Mouse (Mus musculus) left cerebral cortex, postnatal 4 days (tissue): Measurements from ENCODE around the gene Olfr1042. TPM values are rescaled to one million over a fixed set of nuclear protein-coding genes. Genes with fewer than 3 reads are reported as not detected.
"Not testable (repeated sequence)": the region's sequence is repeated elsewhere in the genome, so short reads cannot be mapped to it uniquely, and the experiment has no call there.

ENCODE experiments used
- DNase-seq: peaks from one replicate; pipeline ENCODE4 v3.0.0-alpha.2; 2022
- intact Hi-C: fragments of 180-260 bp; cut with DNase I; formaldehyde crosslinking; loops from one replicate; pipeline ENCODE4 v1.15.1; 2025
- total RNA-seq, 2 experiments: library from RNA; stranded (reverse); gene quantifications; 2 replicates each; pipeline ENCODE4 v1.2.3; 2021

Gene Olfr1042
- total RNA-seq, result not detected

DNA sequence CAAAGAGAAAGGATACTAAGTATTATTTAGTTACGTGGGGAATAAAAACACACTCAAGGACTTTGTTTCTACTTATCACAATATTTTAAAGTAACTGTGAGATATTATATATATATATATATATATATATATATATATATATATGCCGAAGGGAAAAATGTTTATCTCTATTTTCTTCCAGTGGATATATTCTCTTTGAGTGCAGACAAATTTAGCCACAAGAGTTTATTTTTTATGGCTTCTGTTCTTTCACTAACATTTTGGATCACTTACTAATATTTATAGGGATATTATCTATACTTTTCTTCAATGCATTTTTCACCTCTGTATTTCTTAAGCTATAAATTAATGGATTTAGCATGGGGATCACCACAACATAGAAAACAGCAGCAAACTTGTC, at the start of gene Olfr1042:
Gene Olfr1042 (minus strand): TSS at position 101 of the 400 bp plus-strand sequence.
- intact Hi-C loops, result no loop called here
- no peak for DNase-seq

DNA sequence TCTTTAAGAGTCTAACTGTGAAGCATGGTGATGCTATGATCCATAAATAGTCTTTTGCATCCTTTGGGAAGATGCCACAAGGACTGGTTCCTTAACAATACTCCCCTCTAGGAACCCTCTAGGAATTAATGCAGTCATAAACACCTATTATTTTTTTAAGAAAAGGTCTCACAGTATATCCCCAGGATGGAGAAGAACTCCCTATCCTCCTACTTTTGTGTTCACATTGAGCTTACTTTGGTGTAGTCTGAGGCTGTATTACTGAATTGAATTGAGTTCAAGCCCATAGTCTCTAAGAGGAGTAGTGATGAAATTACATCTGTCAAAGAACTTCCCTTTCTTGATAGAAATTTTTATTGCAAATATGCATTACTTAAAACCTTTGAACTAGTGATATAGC, 41.3 kb upstream of the Olfr1042 start, which contains the start of gene Olfr1045:
Gene Olfr1045 (minus strand): TSS at position 101 of the 400 bp plus-strand sequence.
- no peak for DNase-seq
- intact Hi-C loops, result no loop called here

DNA sequence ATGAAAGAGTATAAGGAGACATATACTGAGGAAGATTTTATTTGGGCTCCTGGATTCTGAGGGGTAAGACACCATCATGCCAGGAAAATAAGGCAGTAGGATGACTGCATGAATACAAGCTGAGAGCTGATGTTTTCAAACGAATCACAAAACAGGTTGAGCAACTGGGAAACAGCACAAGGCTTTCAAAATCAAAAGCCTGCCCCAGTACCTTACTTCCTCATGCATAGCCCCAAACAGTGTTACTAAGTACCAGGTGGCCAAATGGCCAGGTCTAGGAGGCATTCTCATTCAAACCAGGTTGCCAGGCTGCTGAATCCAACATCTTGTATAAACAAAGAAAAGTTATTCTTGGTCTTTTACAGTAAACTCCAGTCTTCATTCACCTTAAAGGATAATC, 34.2 kb upstream of the Olfr1042 start:
- intact Hi-C loops, result no loop called here
- no peak for DNase-seq

- no peak for DNase-seq
- intact Hi-C loops, result no loop called here
Observed at GRCm38 (mm10) chr2:86185583-86185982, 23.9 kb upstream of the Olfr1042 start, which contains the start of gene Olfr52. Olfr52 (minus strand) TSS chr2:86185683.

DNA sequence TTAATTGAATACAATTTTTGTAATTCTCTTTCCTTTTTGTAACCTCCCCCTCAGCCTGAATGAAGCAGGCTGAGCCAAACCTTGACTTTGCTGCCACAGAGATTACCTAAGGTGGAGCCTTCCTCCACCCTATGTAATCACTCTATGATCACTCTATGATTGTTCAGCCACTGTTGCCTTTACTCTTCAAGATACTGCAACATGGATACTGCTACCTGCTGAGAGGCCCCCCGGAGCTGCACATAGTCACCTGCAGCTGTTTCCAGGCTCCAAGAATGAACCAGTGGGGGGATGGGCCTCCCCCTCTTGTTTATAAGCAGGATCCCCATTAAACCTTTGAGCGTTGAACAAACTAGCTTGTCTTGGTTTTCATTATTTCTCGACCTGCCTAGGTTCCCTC, 18.3 kb upstream of the Olfr1042 start:
- intact Hi-C loops, result no loop called here
- no peak for DNase-seq

- no peak for DNase-seq
Observed at GRCm38 (mm10) chr2:86177720-86178119, 16.1 kb upstream of the Olfr1042 start, which contains the start of gene Olfr1044. Olfr1044 (minus strand) TSS chr2:86177820.

DNA sequence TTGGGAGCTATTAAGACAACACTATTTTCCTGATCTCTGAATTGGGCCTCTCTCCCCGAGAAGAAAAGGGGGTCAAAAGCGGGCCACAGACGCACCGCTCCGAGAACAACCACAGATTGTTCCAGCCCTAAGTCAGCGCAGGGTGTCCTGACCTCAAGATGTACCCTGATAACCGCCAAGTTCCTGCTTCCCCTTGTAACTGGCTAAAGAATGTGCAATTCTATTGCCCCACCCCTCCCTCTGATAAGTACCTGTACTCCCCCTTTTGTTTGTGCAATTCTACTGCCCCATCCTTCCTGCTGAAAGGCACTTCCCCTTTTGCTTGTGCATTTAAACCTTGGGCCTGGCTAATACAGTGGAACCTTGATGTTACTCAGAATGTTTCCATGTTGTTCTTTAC, 13.8 kb upstream of the Olfr1042 start:
- intact Hi-C loops, DNase-seq: not testable (repeated sequence)

More at GRCm38 (mm10) chr2:86177720-86178119, 16.1 kb upstream of the Olfr1042 start, which contains the start of gene Olfr1044:
- intact Hi-C loops, result no loop called here

GRCm38 (mm10) chr2:86167422-86167821, 5.8 kb upstream of the Olfr1042 start, which contains the start of gene Olfr1043:
Olfr1043 (minus strand) TSS chr2:86167522.
- intact Hi-C loops, result no loop called here
- DNase-seq, result no peak

GRCm38 (mm10) chr2:86146632-86147031, 15.0 kb downstream of the Olfr1042 start, which contains the start of gene Olfr1040:
Olfr1040 (minus strand) TSS chr2:86146732.
- no peak for DNase-seq
- intact Hi-C loops, result no loop called here

GRCm38 (mm10) chr2:86135828-86136227, 25.8 kb downstream of the Olfr1042 start, which contains the start of gene Olfr1039:
Olfr1039 (minus strand) TSS chr2:86135928.
- DNase-seq, result no peak
- intact Hi-C loops, result no loop called here

Other genes starting within 250 kb of the Olfr1042 start
- gene Olfr1025-ps1, start 246.6 kb downstream of the Olfr1042 start, total RNA-seq, result not detected
- not detected for gene Olfr1026, start 240.3 kb downstream of the Olfr1042 start, total RNA-seq
- not detected for gene Olfr1028, start 211.4 kb downstream of the Olfr1042 start, total RNA-seq
- gene Olfr1029, start 187.9 kb downstream of the Olfr1042 start, total RNA-seq, result not detected
- not detected for gene Olfr1030, start 182.6 kb downstream of the Olfr1042 start, total RNA-seq
- not detected for gene Olfr1031, start 171.5 kb downstream of the Olfr1042 start, total RNA-seq
- gene Olfr1032, start 156.3 kb downstream of the Olfr1042 start, total RNA-seq, result not detected
- gene Olfr1033, start 141.2 kb downstream of the Olfr1042 start, total RNA-seq, result not detected
- not detected for gene Olfr1034, start 116.0 kb downstream of the Olfr1042 start, total RNA-seq
- gene Olfr1036, start 87.8 kb downstream of the Olfr1042 start, total RNA-seq, result not detected
- not detected for gene Olfr1037, start 74.5 kb downstream of the Olfr1042 start, total RNA-seq
- gene Olfr1039, start 25.9 kb downstream of the Olfr1042 start, total RNA-seq, result not detected
- not detected for gene Olfr1040, start 15.1 kb downstream of the Olfr1042 start, total RNA-seq
- not detected for gene Olfr1043, start 5.7 kb upstream of the Olfr1042 start, total RNA-seq
- not detected for gene Olfr1044, start 16.0 kb upstream of the Olfr1042 start, total RNA-seq
- not detected for gene Olfr52, start 23.8 kb upstream of the Olfr1042 start, total RNA-seq
- gene Olfr1045, start 41.2 kb upstream of the Olfr1042 start, total RNA-seq, result not detected
- gene Olfr1046, start 57.5 kb upstream of the Olfr1042 start, total RNA-seq, result not detected
- not detected for gene Olfr1047, start 69.6 kb upstream of the Olfr1042 start, total RNA-seq
- gene Olfr1048, start 78.5 kb upstream of the Olfr1042 start, total RNA-seq, result not detected
- gene Olfr1049, start 96.5 kb upstream of the Olfr1042 start, total RNA-seq, result not detected
- gene Olfr1051, start 117.2 kb upstream of the Olfr1042 start, total RNA-seq, result not detected
- not detected for gene Olfr1052, start 130.6 kb upstream of the Olfr1042 start, total RNA-seq
- not detected for gene Olfr1053, start 153.4 kb upstream of the Olfr1042 start, total RNA-seq
- not detected for gene Olfr1054, start 173.6 kb upstream of the Olfr1042 start, total RNA-seq
- gene Olfr1055, start 188.4 kb upstream of the Olfr1042 start, total RNA-seq, result not detected
- not detected for gene Olfr1056, start 200.6 kb upstream of the Olfr1042 start, total RNA-seq
- not detected for gene Olfr1057, start 216.6 kb upstream of the Olfr1042 start, total RNA-seq
- gene Olfr1058, start 226.7 kb upstream of the Olfr1042 start, total RNA-seq, result not detected